Mouse (Mus musculus): Measurements from ENCODE around the gene Rasa3. TPM values are rescaled to one million over a fixed set of nuclear protein-coding genes. Genes with fewer than 3 reads are reported as not detected.

The Rasa3 gene
- polyA plus RNA-seq, 1 experiment from 2014 or later = 28.3 TPM

- Histone ChIP-seq H3K27ac (replicated peaks) (no peak overlapping the region), H3K4me2 (no peak overlapping the region), H3K4me3 (no peak overlapping the region), H3K9ac (no peak overlapping the region), H3K4me1 (replicated peaks) (peaks cover 57% of the 10 kb centered on the region), H3K27me3 (no peaks in the 10 kb centered on the region), H3K9me3 (no peaks in the 10 kb centered on the region), H3K36me3 (no peaks in the 10 kb centered on the region)
- 0 out of 2 replicates have a peak, but pooled peaks have one; percentile 25 for ATAC-seq (ENCODE audit: low read depth)
- 45% methylated on average over 10 of the region's 10 CpGs for WGBS
Measured at GRCm38 (mm10) chr8:13642659-13643181, 34.7 kb downstream of the Rasa3 start.

- H3K4me1 ChIP-seq (replicated peaks) = peaks cover 52% of the 10 kb centered on the region
- no peak overlapping the region for H3K9ac ChIP-seq
- H3K27me3 ChIP-seq = no peaks in the 10 kb centered on the region
- H3K4me2 ChIP-seq = no peak overlapping the region
- 66% methylated on average over 9 of the region's 9 CpGs for WGBS
- H3K9me3 ChIP-seq = no peaks in the 10 kb centered on the region
- H3K4me3 ChIP-seq = no peak overlapping the region
- H3K27ac ChIP-seq (replicated peaks) = 0 out of 2 replicates have a peak overlapping the region, but pooled peaks have one; percentile 38
- no peaks in the 10 kb centered on the region for H3K36me3 ChIP-seq
- no peak for ATAC-seq (ENCODE audit: low read depth)
Measured at GRCm38 (mm10) chr8:13641206-13641605, 36.2 kb downstream of the Rasa3 start.

- Histone ChIP-seq H3K4me1 (replicated peaks) (peaks cover 46% of the 10 kb centered on the region), H3K9me3 (no peaks in the 10 kb centered on the region), H3K4me2 (no peak overlapping the region), H3K27me3 (no peaks in the 10 kb centered on the region), H3K4me3 (no peak overlapping the region), H3K36me3 (no peaks in the 10 kb centered on the region), H3K9ac (no peak overlapping the region), H3K27ac (replicated peaks) (peak overlapping the region; percentile 38; the same call in 1 of the 2 replicates)
- ATAC-seq (ENCODE audit: low read depth) = no peak
- 54% methylated on average over 9 of the region's 9 CpGs for WGBS
Measured at GRCm38 (mm10) chr8:13640452-13640883, 36.9 kb downstream of the Rasa3 start.

- no peak overlapping the region for H3K27ac ChIP-seq (replicated peaks)
- no peak overlapping the region for H3K4me3 ChIP-seq
- H3K9me3 ChIP-seq = no peaks in the 10 kb centered on the region
- no peak for ATAC-seq (ENCODE audit: low read depth)
- no peaks in the 10 kb centered on the region for H3K27me3 ChIP-seq
- H3K4me1 ChIP-seq (replicated peaks) = no peaks in the 10 kb centered on the region; the same call in 1 of the 2 replicates
- H3K36me3 ChIP-seq = peaks cover 10% of the 10 kb centered on the region; the same call in 1 of the 2 replicates
- H3K4me2 ChIP-seq = no peak overlapping the region
- WGBS = 96% methylated on average over 6 of the region's 6 CpGs
- H3K9ac ChIP-seq = no peak overlapping the region
Measured at GRCm38 (mm10) chr8:13633107-13633506, 44.3 kb downstream of the Rasa3 start.

GRCm38 (mm10) chr8:13632309-13632708, 45.1 kb downstream of the Rasa3 start:
- 88% methylated on average over 6 of the region's 6 CpGs for WGBS
- Histone ChIP-seq H3K9ac (no peak overlapping the region), H3K4me3 (no peak overlapping the region), H3K36me3 (peaks cover 15% of the 10 kb centered on the region), H3K4me2 (no peak overlapping the region), H3K27me3 (no peaks in the 10 kb centered on the region), H3K27ac (replicated peaks) (no peak overlapping the region), H3K4me1 (replicated peaks) (no peaks in the 10 kb centered on the region; the same call in 1 of the 2 replicates), H3K9me3 (no peaks in the 10 kb centered on the region)
- no peak for ATAC-seq (ENCODE audit: low read depth)

- Histone ChIP-seq H3K9ac (no peak overlapping the region), H3K4me1 (replicated peaks) (no peaks in the 10 kb centered on the region; the same call in 1 of the 2 replicates), H3K4me3 (no peak overlapping the region), H3K36me3 (peaks cover 19% of the 10 kb centered on the region), H3K27ac (replicated peaks) (no peak overlapping the region), H3K4me2 (no peak overlapping the region), H3K9me3 (no peaks in the 10 kb centered on the region), H3K27me3 (no peaks in the 10 kb centered on the region)
- 92% methylated on average over 4 of the region's 4 CpGs for WGBS
- ATAC-seq (ENCODE audit: low read depth) = no peak
Measured at GRCm38 (mm10) chr8:13630754-13631153, 46.6 kb downstream of the Rasa3 start.

- Histone ChIP-seq H3K9ac (no peak overlapping the region), H3K9me3 (no peaks in the 10 kb centered on the region), H3K4me1 (replicated peaks) (peaks cover 4% of the 10 kb centered on the region), H3K4me2 (no peak overlapping the region), H3K4me3 (no peak overlapping the region), H3K36me3 (peaks cover 19% of the 10 kb centered on the region), H3K27me3 (no peaks in the 10 kb centered on the region), H3K27ac (replicated peaks) (no peak overlapping the region)
- 81% methylated on average over 5 of the region's 5 CpGs for WGBS
- no peak for ATAC-seq (ENCODE audit: low read depth)
Measured at GRCm38 (mm10) chr8:13630171-13630570, 47.2 kb downstream of the Rasa3 start.

- H3K4me3 ChIP-seq = no peak overlapping the region
- peaks cover 19% of the 10 kb centered on the region for H3K36me3 ChIP-seq
- no peak for ATAC-seq (ENCODE audit: low read depth)
- peaks cover 10% of the 10 kb centered on the region for H3K4me1 ChIP-seq (replicated peaks)
- WGBS = 90% methylated on average over 10 of the region's 10 CpGs
- H3K9ac ChIP-seq = no peak overlapping the region
- no peak overlapping the region for H3K27ac ChIP-seq (replicated peaks)
- no peaks in the 10 kb centered on the region for H3K27me3 ChIP-seq
- no peak overlapping the region for H3K4me2 ChIP-seq
- no peaks in the 10 kb centered on the region for H3K9me3 ChIP-seq
Measured at GRCm38 (mm10) chr8:13629351-13630090, 47.9 kb downstream of the Rasa3 start.

- Histone ChIP-seq H3K36me3 (peaks cover 19% of the 10 kb centered on the region), H3K4me3 (no peak overlapping the region), H3K9me3 (no peaks in the 10 kb centered on the region), H3K9ac (no peak overlapping the region), H3K27me3 (no peaks in the 10 kb centered on the region), H3K4me2 (no peak overlapping the region), H3K4me1 (replicated peaks) (peaks cover 25% of the 10 kb centered on the region), H3K27ac (replicated peaks) (no peak overlapping the region)
- WGBS = 93% methylated on average over 9 of the region's 9 CpGs
- ATAC-seq (ENCODE audit: low read depth) = no peak
Measured at GRCm38 (mm10) chr8:13628067-13628466, 49.3 kb downstream of the Rasa3 start.

GRCm38 (mm10) chr8:13627591-13627990, 49.8 kb downstream of the Rasa3 start:
- Histone ChIP-seq H3K4me3 (no peak overlapping the region), H3K9ac (no peak overlapping the region), H3K9me3 (no peaks in the 10 kb centered on the region), H3K27me3 (no peaks in the 10 kb centered on the region), H3K4me2 (no peak overlapping the region), H3K36me3 (peaks cover 19% of the 10 kb centered on the region), H3K27ac (replicated peaks) (no peak overlapping the region), H3K4me1 (replicated peaks) (peaks cover 30% of the 10 kb centered on the region)
- no peak for ATAC-seq (ENCODE audit: low read depth)
- 89% methylated on average over 5 of the region's 5 CpGs for WGBS

- Histone ChIP-seq H3K27me3 (no peaks in the 10 kb centered on the region), H3K27ac (replicated peaks) (no peak overlapping the region), H3K4me1 (replicated peaks) (peaks cover 39% of the 10 kb centered on the region), H3K9ac (no peak overlapping the region), H3K4me3 (no peak overlapping the region), H3K36me3 (peaks cover 16% of the 10 kb centered on the region), H3K4me2 (no peak overlapping the region), H3K9me3 (no peaks in the 10 kb centered on the region)
- 88% methylated on average over 10 of the region's 10 CpGs for WGBS
- no peak for ATAC-seq (ENCODE audit: low read depth)
Measured at GRCm38 (mm10) chr8:13626114-13626513, 51.3 kb downstream of the Rasa3 start.

GRCm38 (mm10) chr8:13625281-13625970, 52.0 kb downstream of the Rasa3 start:
- Histone ChIP-seq H3K27me3 (no peaks in the 10 kb centered on the region), H3K27ac (replicated peaks) (peak overlapping the region; percentile 85; the same call in 1 of the 2 replicates), H3K4me3 (no peak overlapping the region), H3K4me1 (replicated peaks) (peaks cover 39% of the 10 kb centered on the region), H3K9me3 (no peaks in the 10 kb centered on the region), H3K36me3 (peaks cover 9% of the 10 kb centered on the region), H3K9ac (no peak overlapping the region), H3K4me2 (no peak overlapping the region)
- WGBS = 83% methylated on average over 5 of the region's 5 CpGs
- no peak for ATAC-seq (ENCODE audit: low read depth)
